Mouse (Mus musculus) gonadal fat pad, adult 2 months (tissue): ENCODE data around the gene Spata3. TPM values are rescaled to one million over a fixed set of nuclear protein-coding genes. Genes with fewer than 3 reads are reported as not detected.

ENCODE experiments used
- DNase-seq: peaks from one replicate; pipeline ENCODE4 v3.0.0-alpha.2; 2012; ENCODE audit warnings: low read depth
- polyA plus RNA-seq: library from polyadenylated mRNA; depleted of rRNA; stranded (reverse); fragments of >200 nt; gene quantifications from 2 replicates; pipeline ENCODE4 v1.2.3, GENCODE M21; 2012

Gene Spata3
- polyA plus RNA-seq, 1 experiment = 18.5 TPM

DNA sequence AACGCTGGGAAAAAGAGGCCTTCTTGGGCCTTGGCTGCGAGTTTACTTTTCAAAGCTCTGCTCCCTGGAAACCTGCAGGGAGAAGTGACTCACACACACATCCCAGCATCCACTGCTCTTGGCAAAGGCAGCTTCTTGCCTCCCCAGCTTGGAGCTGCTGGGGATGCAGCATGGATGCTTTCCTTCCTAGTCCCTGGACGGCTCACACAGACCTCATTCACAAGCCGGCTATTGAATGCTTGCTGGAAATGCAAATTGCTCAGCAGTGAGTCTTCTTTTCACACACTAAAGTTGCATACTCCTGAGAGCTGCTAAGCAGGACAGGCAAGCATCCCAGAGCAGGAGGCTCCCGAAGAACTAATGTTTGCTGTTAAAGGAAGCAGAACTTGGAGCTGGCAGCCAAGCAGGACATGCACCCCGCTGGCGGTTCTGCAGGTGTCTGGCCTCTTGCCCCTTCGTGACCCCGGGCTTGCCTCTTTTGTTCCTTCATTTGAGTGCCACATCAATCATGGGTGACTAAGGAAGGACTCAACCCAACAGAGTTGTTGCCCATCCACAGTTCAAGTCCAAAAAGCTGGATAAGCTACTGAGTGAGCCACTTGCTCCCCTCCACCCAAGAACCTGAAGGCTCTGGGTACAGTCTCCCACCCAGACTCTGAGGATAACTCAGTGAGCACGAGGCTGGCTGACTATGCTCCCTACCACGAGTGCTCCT lies 15.8 kb downstream of the Spata3 start:
- no peak for DNase-seq

- no peak for DNase-seq
Observed at GRCm38 (mm10) chr1:86038191-86038951, 21.8 kb downstream of the Spata3 start.

GRCm38 (mm10) chr1:86040131-86040530 lies 23.5 kb downstream of the Spata3 start:
- DNase-seq = no peak

- DNase-seq = no peak
Observed at GRCm38 (mm10) chr1:86040817-86041216, 24.2 kb downstream of the Spata3 start.

GRCm38 (mm10) chr1:86045056-86045455 lies 28.4 kb downstream of the Spata3 start:
- DNase-seq = no peak

- DNase-seq = no peak
Observed at GRCm38 (mm10) chr1:86045848-86046805, 29.5 kb downstream of the Spata3 start, which contains the start of gene 2810459M11Rik. Gene 2810459M11Rik, plus strand, starts transcription at chr1:86045863.

DNA sequence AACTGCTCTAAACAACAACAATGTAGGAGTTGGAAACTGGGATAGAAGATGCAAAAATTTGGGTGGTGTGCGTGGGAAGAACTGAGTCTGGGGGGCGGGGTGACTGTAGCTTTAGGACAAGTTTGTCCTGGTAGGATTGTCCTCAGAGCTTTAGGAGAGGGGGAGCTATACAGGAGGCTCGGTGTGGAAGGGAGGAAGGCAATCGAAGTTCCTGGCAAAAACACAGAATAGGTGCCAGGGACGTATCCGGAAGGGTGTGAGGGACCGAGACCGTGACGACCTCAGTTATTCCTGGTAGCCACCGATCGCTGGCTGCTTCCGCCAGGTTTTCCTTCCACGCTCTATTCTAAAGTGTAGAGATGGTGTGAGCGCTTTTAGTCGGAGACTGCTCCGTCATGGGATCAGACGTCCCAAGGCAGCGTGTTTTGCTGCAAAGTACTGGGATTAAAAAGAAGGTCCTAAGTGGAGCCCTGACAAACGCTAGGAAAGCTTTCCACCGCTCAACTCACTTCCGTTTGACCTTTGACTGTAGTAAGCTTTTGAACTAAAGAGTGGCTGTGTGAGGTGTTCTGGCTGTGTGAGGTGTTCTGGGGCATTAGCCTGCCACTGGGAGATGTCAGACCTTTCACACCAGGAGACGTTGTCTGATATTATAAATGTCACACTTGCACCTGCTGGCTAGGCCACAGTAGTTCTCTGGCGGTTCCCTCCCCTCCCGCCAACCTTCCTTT lies 30.4 kb downstream of the Spata3 start:
- no peak for DNase-seq

DNA sequence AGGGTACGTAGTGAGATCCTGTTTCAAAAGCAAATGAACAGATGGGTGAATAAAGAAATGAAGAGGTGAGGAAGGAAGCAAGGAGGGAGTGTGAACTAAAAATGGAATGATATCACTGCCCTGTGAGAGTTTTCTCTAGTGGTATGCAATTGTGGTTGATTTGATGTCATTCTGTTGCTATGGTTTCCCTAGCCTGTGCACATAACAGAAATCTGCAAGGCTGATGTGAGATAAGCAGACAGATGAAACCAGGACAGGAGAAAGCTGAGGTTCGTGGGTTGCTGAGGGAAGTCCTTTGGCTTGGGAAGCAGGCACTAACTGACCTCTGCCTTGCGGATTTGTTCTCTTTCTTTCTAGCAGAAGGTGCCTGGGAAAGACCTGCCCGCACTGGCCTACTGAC lies 31.6 kb downstream of the Spata3 start:
- DNase-seq = no peak

- no peak for DNase-seq
Observed at GRCm38 (mm10) chr1:86048744-86049143, 32.1 kb downstream of the Spata3 start.

GRCm38 (mm10) chr1:86053198-86053921 lies 36.7 kb downstream of the Spata3 start:
- no peak for DNase-seq

DNA sequence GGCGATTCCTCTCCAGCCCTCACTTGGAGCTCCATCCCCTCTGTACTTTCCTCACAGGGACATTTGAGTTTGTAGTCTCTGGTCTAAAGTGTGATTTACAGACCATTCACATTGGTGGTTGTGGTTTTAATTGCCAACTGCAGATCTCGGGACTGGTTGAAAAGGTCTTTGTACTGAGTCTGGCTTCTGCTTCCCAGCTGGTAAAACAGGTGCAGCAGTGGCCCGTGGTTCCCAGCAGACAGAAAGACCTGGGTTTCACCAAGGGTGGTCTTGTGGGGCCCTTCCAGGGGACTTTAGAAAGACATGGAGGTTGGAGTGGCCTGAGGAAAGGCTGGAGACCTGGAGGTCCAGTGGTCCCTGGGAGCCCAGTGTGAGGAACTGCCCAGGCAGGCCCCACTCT lies 38.3 kb downstream of the Spata3 start:
- DNase-seq = no peak

DNA sequence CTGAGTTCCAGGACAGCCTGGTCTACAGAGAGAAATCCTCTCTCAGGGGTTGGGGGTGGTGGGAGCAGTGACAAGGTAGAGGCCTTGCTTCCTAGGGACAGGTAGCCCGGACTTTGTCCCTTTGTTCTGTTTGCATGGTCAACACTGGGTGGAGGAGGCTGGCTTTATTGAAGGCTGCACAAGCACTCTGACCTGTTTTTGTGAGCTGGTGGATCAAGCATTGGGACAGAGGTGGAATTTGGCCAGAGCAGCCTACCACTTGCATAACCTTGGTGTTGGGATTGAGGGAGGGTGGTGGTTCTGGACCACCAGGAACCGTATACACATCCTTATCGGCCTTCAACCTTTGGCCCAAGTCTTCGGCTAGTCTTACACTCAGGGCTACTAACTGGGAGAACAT lies 39.7 kb downstream of the Spata3 start:
- DNase-seq = no peak

GRCm38 (mm10) chr1:86058856-86059769 lies 42.5 kb downstream of the Spata3 start:
- peak; percentile 49 for DNase-seq

DNA sequence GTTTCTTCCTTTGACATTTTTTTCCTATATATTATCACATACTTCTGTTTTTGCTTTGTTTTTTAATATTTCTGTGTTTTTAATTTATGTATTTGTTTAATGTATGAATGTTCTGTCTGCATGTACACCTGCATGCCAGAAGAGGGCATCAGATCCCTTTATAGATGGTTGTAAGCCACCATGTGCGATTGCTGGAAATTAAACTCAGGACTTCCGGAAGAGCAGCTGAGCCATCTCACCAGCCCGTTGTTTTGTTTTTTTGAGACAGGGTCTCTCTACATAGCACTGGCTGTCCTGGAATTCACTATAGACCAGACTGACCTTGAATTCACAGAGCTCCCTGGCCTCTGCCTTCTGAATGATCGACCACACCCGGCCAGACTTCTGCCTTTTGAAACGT lies 45.9 kb downstream of the Spata3 start:
- DNase-seq = no peak

- peak; percentile 60 for DNase-seq
Observed at GRCm38 (mm10) chr1:86064271-86064991, 47.8 kb downstream of the Spata3 start, which contains the start of gene Psmd1. Gene Psmd1, plus strand, starts transcription at chr1:86064387.

GRCm38 (mm10) chr1:86076565-86076964 lies 59.9 kb downstream of the Spata3 start:
- no peak for DNase-seq
